Mouse (Mus musculus): ENCODE measurements around the gene Serpina7. TPM values are rescaled to one million over a fixed set of nuclear protein-coding genes. Genes with fewer than 3 reads are reported as not detected.
A peak's percentile ranks its signal among the peaks of the same experiment; 100 is the strongest.

The Serpina7 gene
- 0.05 and 0.29 TPM in 2 replicates for polyA plus RNA-seq (2012; rRNA removed)

GRCm38 (mm10) chrX:139085077-139085476, at the start of gene Serpina7:
Gene Serpina7, minus strand, starts transcription at chrX:139085236.
- Histone ChIP-seq H3K27me3 (replicated peaks; ENCODE audit: control insufficient read depth, insufficient read depth, low read length) (no peaks in the 10 kb centered on the region), H3K4me3 (ENCODE audit: insufficient read depth, low read depth, low read length) (no peak within 1 kb of the TSS), H3K27ac (ENCODE audit: insufficient read depth, low read depth, low read length) (no peak within 1 kb of the TSS), H3K4me1 (ENCODE audit: control insufficient read depth, insufficient read depth, low read length) (no peaks in the 10 kb centered on the region), H3K36me3 (ENCODE audit: control insufficient read depth, insufficient read depth, low read length) (no peaks in the 10 kb centered on the region)
- TF ChIP-seq POLR2A (IDR thresholded peaks at IDR 0.05; ENCODE audit: low read depth, low read length) (no peak), CTCF (conservative IDR thresholded peaks at IDR 0.05; ENCODE audit: insufficient read depth, insufficient read length, low read depth, low read length) (no peak)
- DNase-seq = peak; percentile 28

DNA sequence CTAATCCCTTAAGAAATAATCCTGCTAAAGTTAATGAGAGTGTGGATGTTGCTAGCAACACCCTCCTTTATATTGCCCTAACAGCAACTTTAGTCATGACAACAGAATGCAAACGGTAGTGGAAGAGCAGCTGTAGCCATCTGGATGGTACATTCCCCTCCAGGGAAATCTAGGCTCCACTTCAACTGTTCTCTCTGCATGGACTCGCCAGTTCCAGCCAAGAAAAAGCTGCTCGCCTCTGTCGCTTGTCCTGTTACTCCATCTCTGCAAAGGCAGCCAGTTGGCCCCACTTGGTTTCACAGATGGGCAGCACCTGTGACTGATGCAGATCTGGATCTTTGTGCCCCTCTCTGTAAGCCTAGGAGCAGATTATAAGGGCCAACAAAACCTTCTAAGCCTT, 49.0 kb upstream of the Serpina7 start:
- H3K27me3 ChIP-seq (replicated peaks; ENCODE audit: control insufficient read depth, insufficient read depth, low read length) = no peaks in the 10 kb centered on the region
- whole genome bisulfite sequencing = 59% methylated on average over 4 of the region's 4 CpGs
- H3K27ac ChIP-seq (ENCODE audit: insufficient read depth, low read depth, low read length) = no peak overlapping the region
- no peaks in the 10 kb centered on the region for H3K36me3 ChIP-seq (ENCODE audit: control insufficient read depth, insufficient read depth, low read length)
- H3K4me3 ChIP-seq (ENCODE audit: insufficient read depth, low read depth, low read length) = no peak overlapping the region
- no peaks in the 10 kb centered on the region for H3K4me1 ChIP-seq (ENCODE audit: control insufficient read depth, insufficient read depth, low read length)
- DNase-seq = no peak
- TF ChIP-seq CTCF (conservative IDR thresholded peaks at IDR 0.05; ENCODE audit: insufficient read depth, insufficient read length, low read depth, low read length) (no peak), POLR2A (IDR thresholded peaks at IDR 0.05; ENCODE audit: low read depth, low read length) (no peak)

DNA sequence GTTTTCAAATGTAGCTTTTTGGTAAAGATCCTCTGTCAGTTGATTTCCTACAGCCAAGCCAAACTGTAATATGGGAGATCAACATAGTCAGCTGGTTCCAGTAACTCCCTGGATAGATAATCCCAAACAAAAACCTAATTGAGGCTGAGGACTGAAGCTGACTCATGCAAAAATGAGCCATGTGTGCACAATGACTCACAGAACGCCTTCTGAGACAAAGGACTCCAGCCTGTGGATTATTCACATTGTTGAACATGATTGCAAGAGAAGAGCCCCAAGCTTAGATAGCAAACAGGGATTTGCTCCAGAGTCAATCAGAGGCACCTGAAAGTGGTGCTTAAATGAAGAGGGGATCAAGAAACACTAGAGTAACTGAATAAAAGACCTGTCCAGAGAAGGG, 12.2 kb upstream of the Serpina7 start:
- 69% methylated on average over 1 of the region's 1 CpGs for WGBS
- H3K4me3 ChIP-seq (ENCODE audit: insufficient read depth, low read depth, low read length) = no peak overlapping the region
- no peaks in the 10 kb centered on the region for H3K36me3 ChIP-seq (ENCODE audit: control insufficient read depth, insufficient read depth, low read length)
- DNase-seq = no peak
- H3K27me3 ChIP-seq (replicated peaks; ENCODE audit: control insufficient read depth, insufficient read depth, low read length) = no peaks in the 10 kb centered on the region
- no peaks in the 10 kb centered on the region for H3K4me1 ChIP-seq (ENCODE audit: control insufficient read depth, insufficient read depth, low read length)
- no peak overlapping the region for H3K27ac ChIP-seq (ENCODE audit: insufficient read depth, low read depth, low read length)
- no peak for TF ChIP-seq CTCF (conservative IDR thresholded peaks at IDR 0.05; ENCODE audit: insufficient read depth, insufficient read length, low read depth, low read length)
- TF ChIP-seq POLR2A (IDR thresholded peaks at IDR 0.05; ENCODE audit: low read depth, low read length) = no peak

- no peak for DNase-seq
- H3K4me1 ChIP-seq (ENCODE audit: control insufficient read depth, insufficient read depth, low read length) = no peaks in the 10 kb centered on the region
- H3K4me3 ChIP-seq (ENCODE audit: insufficient read depth, low read depth, low read length) = no peak within 1 kb of the TSS
- WGBS = 95% methylated on average over 1 of the region's 1 CpGs
- no peaks in the 10 kb centered on the region for H3K27me3 ChIP-seq (replicated peaks; ENCODE audit: control insufficient read depth, insufficient read depth, low read length)
- H3K36me3 ChIP-seq (ENCODE audit: control insufficient read depth, insufficient read depth, low read length) = no peaks in the 10 kb centered on the region
- no peak for TF ChIP-seq CTCF (conservative IDR thresholded peaks at IDR 0.05; ENCODE audit: insufficient read depth, insufficient read length, low read depth, low read length)
- no peak for TF ChIP-seq POLR2A (IDR thresholded peaks at IDR 0.05; ENCODE audit: low read depth, low read length)
- H3K27ac ChIP-seq (ENCODE audit: insufficient read depth, low read depth, low read length) = no peak within 1 kb of the TSS
These were observed 907 bp upstream of the Serpina7 start, which contains the start of gene 4930513O06Rik for GRCm38 (mm10) chrX:139085943-139086342. Gene 4930513O06Rik, plus strand, starts transcription at chrX:139086243.

DNA sequence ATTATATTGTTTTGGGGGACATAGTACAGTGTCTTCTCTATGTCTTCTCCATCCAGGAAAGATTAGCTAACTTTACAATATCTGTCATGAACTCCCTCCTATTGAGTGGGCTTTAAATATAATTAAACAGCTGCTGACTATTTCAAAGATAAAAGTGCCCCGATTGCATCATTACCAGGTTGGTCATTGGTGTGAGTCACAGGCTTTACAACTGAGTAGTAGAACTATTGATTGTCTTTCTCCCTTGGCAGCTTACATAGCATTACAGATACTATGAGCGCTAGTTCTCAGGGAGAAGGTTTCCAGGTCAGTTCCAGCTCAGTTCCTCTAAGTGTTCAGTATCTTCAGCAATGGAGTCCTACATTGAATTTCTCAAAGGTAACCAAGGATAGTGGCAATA, 6.5 kb downstream of the Serpina7 start:
- Histone ChIP-seq H3K4me3 (ENCODE audit: insufficient read depth, low read depth, low read length) (no peak overlapping the region), H3K4me1 (ENCODE audit: control insufficient read depth, insufficient read depth, low read length) (no peaks in the 10 kb centered on the region), H3K36me3 (ENCODE audit: control insufficient read depth, insufficient read depth, low read length) (no peaks in the 10 kb centered on the region), H3K27me3 (replicated peaks; ENCODE audit: control insufficient read depth, insufficient read depth, low read length) (no peaks in the 10 kb centered on the region), H3K27ac (ENCODE audit: insufficient read depth, low read depth, low read length) (no peak overlapping the region)
- TF ChIP-seq POLR2A (IDR thresholded peaks at IDR 0.05; ENCODE audit: low read depth, low read length) (no peak), CTCF (conservative IDR thresholded peaks at IDR 0.05; ENCODE audit: insufficient read depth, insufficient read length, low read depth, low read length) (no peak)
- 96% methylated on average over 2 of the region's 2 CpGs for WGBS
- no peak for DNase-seq

DNA sequence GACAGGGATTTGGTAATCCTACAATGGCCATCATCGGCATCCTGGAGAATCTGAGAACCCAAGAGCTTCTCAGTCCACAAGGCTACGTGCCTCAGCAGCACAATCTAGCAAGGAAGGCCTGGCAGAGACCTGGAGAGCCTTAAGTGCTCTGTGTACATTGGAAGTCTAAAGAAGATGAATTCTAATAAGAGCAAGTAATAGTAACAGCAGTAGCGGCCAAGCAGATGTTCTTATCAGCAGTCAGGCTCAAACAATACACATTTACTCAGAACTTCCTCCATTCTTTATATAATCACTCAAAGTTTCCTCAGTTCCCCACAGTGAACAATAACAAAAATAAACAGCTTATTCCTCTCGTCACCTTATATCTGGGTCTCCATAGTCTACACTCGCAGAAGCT, 21.0 kb downstream of the Serpina7 start:
- DNase-seq = no peak
- no peaks in the 10 kb centered on the region for H3K27me3 ChIP-seq (replicated peaks; ENCODE audit: control insufficient read depth, insufficient read depth, low read length)
- TF ChIP-seq POLR2A (IDR thresholded peaks at IDR 0.05; ENCODE audit: low read depth, low read length) (no peak), CTCF (conservative IDR thresholded peaks at IDR 0.05; ENCODE audit: insufficient read depth, insufficient read length, low read depth, low read length) (no peak)
- H3K4me3 ChIP-seq (ENCODE audit: insufficient read depth, low read depth, low read length) = no peak overlapping the region
- 78% methylated on average over 5 of the region's 5 CpGs for WGBS
- no peaks in the 10 kb centered on the region for H3K4me1 ChIP-seq (ENCODE audit: control insufficient read depth, insufficient read depth, low read length)
- H3K27ac ChIP-seq (ENCODE audit: insufficient read depth, low read depth, low read length) = no peak overlapping the region
- H3K36me3 ChIP-seq (ENCODE audit: control insufficient read depth, insufficient read depth, low read length) = no peaks in the 10 kb centered on the region

- TF ChIP-seq CTCF (conservative IDR thresholded peaks at IDR 0.05; ENCODE audit: insufficient read depth, insufficient read length, low read depth, low read length) (no peak), POLR2A (IDR thresholded peaks at IDR 0.05; ENCODE audit: low read depth, low read length) (no peak)
- H3K27ac ChIP-seq (ENCODE audit: insufficient read depth, low read depth, low read length) = no peak overlapping the region
- no peaks in the 10 kb centered on the region for H3K4me1 ChIP-seq (ENCODE audit: control insufficient read depth, insufficient read depth, low read length)
- DNase-seq = no peak
- H3K4me3 ChIP-seq (ENCODE audit: insufficient read depth, low read depth, low read length) = no peak overlapping the region
- WGBS = 33% methylated on average over 1 of the region's 1 CpGs
- no peaks in the 10 kb centered on the region for H3K36me3 ChIP-seq (ENCODE audit: control insufficient read depth, insufficient read depth, low read length)
- no peaks in the 10 kb centered on the region for H3K27me3 ChIP-seq (replicated peaks; ENCODE audit: control insufficient read depth, insufficient read depth, low read length)
These were observed 31.9 kb downstream of the Serpina7 start for GRCm38 (mm10) chrX:139053149-139053548.

GRCm38 (mm10) chrX:139051976-139052375, 33.1 kb downstream of the Serpina7 start:
- 46% methylated on average over 1 of the region's 1 CpGs for WGBS
- no peaks in the 10 kb centered on the region for H3K27me3 ChIP-seq (replicated peaks; ENCODE audit: control insufficient read depth, insufficient read depth, low read length)
- no peaks in the 10 kb centered on the region for H3K4me1 ChIP-seq (ENCODE audit: control insufficient read depth, insufficient read depth, low read length)
- no peak overlapping the region for H3K4me3 ChIP-seq (ENCODE audit: insufficient read depth, low read depth, low read length)
- no peak for TF ChIP-seq POLR2A (IDR thresholded peaks at IDR 0.05; ENCODE audit: low read depth, low read length)
- no peak for TF ChIP-seq CTCF (conservative IDR thresholded peaks at IDR 0.05; ENCODE audit: insufficient read depth, insufficient read length, low read depth, low read length)
- no peak for DNase-seq
- H3K27ac ChIP-seq (ENCODE audit: insufficient read depth, low read depth, low read length) = no peak overlapping the region
- no peaks in the 10 kb centered on the region for H3K36me3 ChIP-seq (ENCODE audit: control insufficient read depth, insufficient read depth, low read length)

Measured in kidney, adult 2 months (tissue).